Mouse (Mus musculus) erythroblast, embryonic 14.5 days (primary cell): ENCODE results near the gene Serinc1.

Experiments used
- GATA1 ChIP-seq: IDR thresholded peaks from 2 replicates; pipeline ENCODE4 v1.6.1; 2012; ENCODE audit warnings: low read length, inconsistent platforms, mixed read lengths
- TAL1 ChIP-seq: IDR thresholded peaks from 3 replicates; pipeline ENCODE4 v1.6.1; 2012; ENCODE audit warnings: low read length, inconsistent platforms, mixed read lengths

- TF ChIP-seq GATA1 (no peak), TAL1 (no peak)
Measured at GRCm38 (mm10) chr10:57488591-57488990, 43.7 kb downstream of the Serinc1 start.
